Mouse (Mus musculus) embryonic fibroblast, embryonic 13.5 days (primary cell): Measurements from ENCODE around the gene Fam89a. TPM values are rescaled to one million over a fixed set of nuclear protein-coding genes. Genes with fewer than 3 reads are reported as not detected.
A peak's percentile ranks its signal among the peaks of the same experiment; 100 is the strongest.

Source experiments
- H3K27ac ChIP-seq: 2 replicates; pipeline ENCODE4 v1.5.1; 2012; ENCODE audit warnings: low read length, control low read depth, inconsistent platforms; ENCODE audit not compliant: insufficient read depth
- H3K4me1 ChIP-seq: 2 replicates; pipeline ENCODE4 v1.6.1; 2011; ENCODE audit warnings: low read length; ENCODE audit not compliant: control insufficient read depth, insufficient read depth
- H3K4me3 ChIP-seq: 2 replicates; pipeline ENCODE4 v1.5.1; 2011; ENCODE audit warnings: mild to moderate bottlenecking, control low read depth, low read length; ENCODE audit not compliant: insufficient read depth
- CTCF ChIP-seq: IDR thresholded peaks from 2 replicates; pipeline ENCODE4 v1.5.1; 2011; ENCODE audit warnings: mild to moderate bottlenecking, control low read depth, low read length, moderate library complexity, borderline replicate concordance; ENCODE audit not compliant: insufficient read depth
- POLR2A ChIP-seq: IDR thresholded peaks from 2 replicates; pipeline ENCODE4 v1.6.1; 2011; ENCODE audit warnings: low read depth, mild to moderate bottlenecking, control low read depth, low read length, moderate library complexity
- polyA plus RNA-seq: library from polyadenylated mRNA; stranded (reverse); fragments of >200 nt; gene quantifications from 2 replicates; pipeline ENCODE4 v1.2.4, GENCODE M21; 2011; ENCODE audit warnings: low read depth; ENCODE audit not compliant: missing spikeins, insufficient read length

Gene Fam89a
- polyA plus RNA-seq, 1 experiment: not detected

GRCm38 (mm10) chr8:124720938-124721861, 30.4 kb downstream of the Fam89a start:
- no peak for TF ChIP-seq POLR2A
- TF ChIP-seq CTCF: no peak
- Histone ChIP-seq H3K4me1 (peaks cover 8% of the 10 kb centered on the region; the same call in 1 of the 2 replicates), H3K4me3 (peak overlapping the region; percentile 89), H3K27ac (no peak overlapping the region)

GRCm38 (mm10) chr8:124720133-124720532, 31.5 kb downstream of the Fam89a start:
- H3K27ac ChIP-seq: no peak overlapping the region

GRCm38 (mm10) chr8:124715736-124716135, 35.9 kb downstream of the Fam89a start:
- no peak overlapping the region for H3K27ac ChIP-seq
- TF ChIP-seq CTCF (no peak), POLR2A (no peak)

More at GRCm38 (mm10) chr8:124720133-124720532, 31.5 kb downstream of the Fam89a start:
- H3K4me3 ChIP-seq: no peak overlapping the region
- peaks cover 8% of the 10 kb centered on the region; the same call in 1 of the 2 replicates for H3K4me1 ChIP-seq
- TF ChIP-seq POLR2A (no peak), CTCF (no peak; the same call in 1 of the 2 replicates)

GRCm38 (mm10) chr8:124713207-124713606, 38.4 kb downstream of the Fam89a start:
- H3K27ac ChIP-seq: no peak overlapping the region
- no peaks in the 10 kb centered on the region for H3K4me1 ChIP-seq
- no peak overlapping the region for H3K4me3 ChIP-seq
- TF ChIP-seq POLR2A: no peak
- TF ChIP-seq CTCF: no peak

More at GRCm38 (mm10) chr8:124715736-124716135, 35.9 kb downstream of the Fam89a start:
- no peak overlapping the region for H3K4me3 ChIP-seq
- no peaks in the 10 kb centered on the region for H3K4me1 ChIP-seq

- H3K4me3 ChIP-seq: no peak overlapping the region
- TF ChIP-seq POLR2A (no peak), CTCF (no peak)
- H3K4me1 ChIP-seq: no peaks in the 10 kb centered on the region
- H3K27ac ChIP-seq: no peak overlapping the region
Observed at GRCm38 (mm10) chr8:124705823-124706222, 45.8 kb downstream of the Fam89a start.

- Histone ChIP-seq H3K27ac (no peak overlapping the region), H3K4me3 (no peak overlapping the region), H3K4me1 (no peaks in the 10 kb centered on the region)
- TF ChIP-seq POLR2A (no peak), CTCF (no peak)
Observed at GRCm38 (mm10) chr8:124704376-124704775, 47.3 kb downstream of the Fam89a start.

- no peak for TF ChIP-seq POLR2A
- no peak for TF ChIP-seq CTCF
- no peak overlapping the region for H3K4me3 ChIP-seq
- H3K4me1 ChIP-seq: no peaks in the 10 kb centered on the region
- no peak overlapping the region for H3K27ac ChIP-seq
Observed at GRCm38 (mm10) chr8:124703526-124703925, 48.1 kb downstream of the Fam89a start.

- Histone ChIP-seq H3K27ac (no peak overlapping the region), H3K4me1 (no peaks in the 10 kb centered on the region), H3K4me3 (no peak overlapping the region)
- TF ChIP-seq CTCF: no peak
- no peak for TF ChIP-seq POLR2A
Observed at GRCm38 (mm10) chr8:124702183-124702582, 49.4 kb downstream of the Fam89a start.

- no peak overlapping the region for H3K27ac ChIP-seq
- no peaks in the 10 kb centered on the region for H3K4me1 ChIP-seq
- H3K4me3 ChIP-seq: no peak overlapping the region
- TF ChIP-seq CTCF (no peak), POLR2A (no peak)
Observed at GRCm38 (mm10) chr8:124701023-124701422, 50.6 kb downstream of the Fam89a start.

- TF ChIP-seq POLR2A: no peak
- no peak for TF ChIP-seq CTCF
- Histone ChIP-seq H3K27ac (no peak overlapping the region), H3K4me3 (no peak overlapping the region), H3K4me1 (no peaks in the 10 kb centered on the region)
Observed at GRCm38 (mm10) chr8:124700271-124700670, 51.4 kb downstream of the Fam89a start.
